Mouse (Mus musculus): Measurements from ENCODE around the gene Serpinb6b.
"Not testable (repeated sequence)": the region's sequence is repeated elsewhere in the genome, so short reads cannot be mapped to it uniquely, and the experiment has no call there.

Serpinb6b gene

GRCm38 (mm10) chr13:32964989-32965811 is at the start of gene Serpinb6b:
Gene Serpinb6b, plus strand, starts transcription at chr13:32965209.
- DNase-seq, result peak; percentile 97

- peak; percentile 91 for DNase-seq
Measured at GRCm38 (mm10) chr13:32922622-32923021, 42.4 kb upstream of the Serpinb6b start.

GRCm38 (mm10) chr13:32924578-32925360 is 40.2 kb upstream of the Serpinb6b start:
- peak; percentile 98 for DNase-seq

GRCm38 (mm10) chr13:32926661-32927060 is 38.3 kb upstream of the Serpinb6b start:
- peak; percentile 82 for DNase-seq

- DNase-seq, result no peak
Measured at GRCm38 (mm10) chr13:32927241-32927640, 37.8 kb upstream of the Serpinb6b start.

- DNase-seq, result peak; percentile 84
Measured at GRCm38 (mm10) chr13:32929107-32929750, 35.8 kb upstream of the Serpinb6b start.

- DNase-seq, result peak; percentile 69
Measured at GRCm38 (mm10) chr13:32934706-32935381, 30.2 kb upstream of the Serpinb6b start.

- DNase-seq, result not testable (repeated sequence)
Measured at GRCm38 (mm10) chr13:32938275-32938674, 26.7 kb upstream of the Serpinb6b start.

- not testable (repeated sequence) for DNase-seq
Measured at GRCm38 (mm10) chr13:32939191-32939590, 25.8 kb upstream of the Serpinb6b start.

GRCm38 (mm10) chr13:32956537-32956936 is 8.5 kb upstream of the Serpinb6b start:
- peak; percentile 37 for DNase-seq

GRCm38 (mm10) chr13:32957917-32958316 is 7.1 kb upstream of the Serpinb6b start:
- DNase-seq, result peak; percentile 45

GRCm38 (mm10) chr13:32958521-32958920 is 6.5 kb upstream of the Serpinb6b start:
- DNase-seq, result peak; percentile 95

GRCm38 (mm10) chr13:32963990-32964753 is 837 bp upstream of the Serpinb6b start:
- DNase-seq, result peak; percentile 84

GRCm38 (mm10) chr13:32966116-32966515 is 1.1 kb downstream of the Serpinb6b start:
- DNase-seq, result peak; percentile 86

- peak; percentile 76 for DNase-seq
Measured at GRCm38 (mm10) chr13:32967233-32967632, 2.2 kb downstream of the Serpinb6b start.

- peak; percentile 76 for DNase-seq
Measured at GRCm38 (mm10) chr13:32968353-32968984, 3.5 kb downstream of the Serpinb6b start.

- peak; percentile 80 for DNase-seq
Measured at GRCm38 (mm10) chr13:32968996-32969640, 4.1 kb downstream of the Serpinb6b start.

GRCm38 (mm10) chr13:32969641-32970040 is 4.6 kb downstream of the Serpinb6b start:
- DNase-seq, result no peak

GRCm38 (mm10) chr13:32970776-32971175 is 5.8 kb downstream of the Serpinb6b start:
- DNase-seq, result peak; percentile 53

GRCm38 (mm10) chr13:32974268-32974667 is 9.3 kb downstream of the Serpinb6b start:
- DNase-seq, result peak; percentile 18
